In the genomic region with DNA sequence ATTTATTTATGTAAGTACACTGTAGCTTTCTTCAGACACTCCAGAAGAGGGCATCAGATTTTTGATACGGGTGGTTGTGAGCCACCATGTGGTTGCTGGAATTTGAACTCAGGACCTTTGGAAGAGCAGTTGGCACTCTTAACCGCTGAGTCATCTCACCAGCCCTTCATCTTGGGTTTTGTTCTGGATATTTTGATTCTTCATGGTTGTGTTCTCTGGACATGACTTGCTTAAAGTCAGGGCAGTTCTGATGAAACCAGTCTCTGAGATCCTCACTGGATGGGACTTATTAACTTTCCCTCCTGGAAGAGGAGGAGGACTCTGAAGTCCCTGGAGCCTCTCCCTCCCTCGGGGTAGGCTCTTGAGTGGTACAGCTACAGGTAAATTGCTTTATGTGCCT, we compare ENCODE assay signal across 24 mouse cellular contexts. TPM values are rescaled to one million over a fixed set of nuclear protein-coding genes. Genes with fewer than 3 reads are reported as not detected.
DNase-seq lines count a peak whose midpoint lies in the region; ATAC-seq and TF ChIP-seq lines count a peak whose summit lies in the region.
"Had no signal": no experiment of that assay in that cellular context is flagged by ENCODE, and none has a peak within 500 bp of the region (broad histone marks: within the 10 kb centered on the region; RNA-seq: fewer than 3 reads in every experiment).

No protein-coding gene starts in this region.

- H3K27ac ChIP-seq in kidney, postnatal 0 days = no peak overlapping the region
- H3K27ac ChIP-seq: embryonic facial prominence, embryonic 15.5 days; forebrain, embryonic 10.5 days; heart, adult 2 months; hindbrain, embryonic 10.5 days; hindbrain, embryonic 14.5 days had no signal

- no peak overlapping the region for H3K4me3 ChIP-seq in kidney, postnatal 0 days (replicated peaks; ENCODE audit: low read depth, low read length)
- H3K4me3 ChIP-seq: embryonic facial prominence, embryonic 15.5 days; erythroblast, embryonic 14.5 days; forebrain, embryonic 10.5 days; heart, adult 2 months; heart, embryonic 12.5 days; hindbrain, embryonic 10.5 days had no signal

- no peaks in the 10 kb centered on the region for H3K36me3 ChIP-seq in kidney, postnatal 0 days (ENCODE audit: insufficient read depth, low read length)
- H3K36me3 ChIP-seq: embryonic facial prominence, embryonic 15.5 days; heart, embryonic 12.5 days had no signal

- H3K27me3 ChIP-seq in kidney, postnatal 0 days (ENCODE audit: insufficient read depth, low read length) = no peaks in the 10 kb centered on the region
- H3K27me3 ChIP-seq: embryonic facial prominence, embryonic 15.5 days; heart, embryonic 12.5 days had no signal

- peak; percentile 68; the same call in 1 of the 2 replicates for ATAC-seq in kidney, postnatal 0 days (replicated peaks; ENCODE audit: low FRiP score, low read depth)
- ATAC-seq: forebrain, embryonic 14.5 days had no signal

- peak; percentile 54 for DNase-seq in kidney, adult 11 months
- DNase-seq in kidney, postnatal 4 days = no peak
- no peak for DNase-seq in kidney, postnatal 0 days (ENCODE audit: low spot score)
- no peak for DNase-seq in kidney, adult 18-20 months
- DNase-seq in 3134 (ENCODE audit: extremely low read depth, insufficient read length, low spot score) (peak; percentile 51), adipocyte (ENCODE audit: low spot score) (peak; percentile 56)
- DNase-seq in gastrocnemius, postnatal 25 days = no peak
- DNase-seq: adrenal gland, postnatal 10 days; cerebellum, adult 11 months; cerebellum, adult 8-10 months; cerebellum, postnatal 14 days; embryo, embryonic 11 days; heart, adult 2 months had no signal

- H3K4me2 ChIP-seq in kidney, postnatal 0 days (ENCODE audit: low read length) = no peak overlapping the region
- H3K4me2 ChIP-seq: embryonic facial prominence, embryonic 15.5 days; heart, embryonic 12.5 days; hindbrain, embryonic 14.5 days had no signal

- 0 out of 2 replicates have a peak, but pooled peaks cover 8% of the 10 kb centered on the region for H3K4me1 ChIP-seq in kidney, postnatal 0 days (replicated peaks; ENCODE audit: insufficient read depth, low read length)
- H3K4me1 ChIP-seq: hindbrain, embryonic 10.5 days had no signal

- no peak for TF ChIP-seq CTCF in kidney, postnatal 0 days (IDR thresholded peaks at IDR 0.05; ENCODE audit: low read depth)

- WGBS in kidney, postnatal 0 days = 83% methylated on average over 3 of the region's 3 CpGs

- H3K9me3 ChIP-seq in kidney, postnatal 0 days (replicated peaks; ENCODE audit: low read length) = no peaks in the 10 kb centered on the region
- H3K9me3 ChIP-seq: embryonic facial prominence, embryonic 15.5 days; forebrain, embryonic 10.5 days; heart, embryonic 12.5 days; hindbrain, embryonic 10.5 days had no signal

- H3K9ac ChIP-seq in kidney, postnatal 0 days (ENCODE audit: low read depth, low read length) = no peak overlapping the region
- H3K9ac ChIP-seq: embryonic facial prominence, embryonic 15.5 days; heart, embryonic 12.5 days; hindbrain, embryonic 14.5 days had no signal

RNA-seq across cellular contexts. Expression of a gene that starts 10.2 kb away (rescaled TPM):
- 18.1 and 18.6 TPM in 2 replicates for polyA plus RNA-seq in kidney, postnatal 0 days (2015; fragmentation: Nextera tagmentation; extraction: Ambion mirVana)
- 10 to 100 TPM; 15.1 to 15.5 TPM for total RNA-seq in gastrocnemius, postnatal 25 days (2021)

RNA-seq across cellular contexts. Expression of a gene that starts 19.8 kb away (rescaled TPM):
- polyA plus RNA-seq in kidney, postnatal 0 days (2015; fragmentation: Nextera tagmentation; extraction: Ambion mirVana) = 54.6 and 63.2 TPM in 2 replicates
- total RNA-seq in gastrocnemius, postnatal 25 days (2021) = 10 to 100 TPM; 31.6 to 40.1 TPM

RNA-seq across cellular contexts. Expression of a gene that starts 56.1 kb away (rescaled TPM):
- 0.26 and 0.32 TPM in 2 replicates for polyA plus RNA-seq in kidney, postnatal 0 days (2015; fragmentation: Nextera tagmentation; extraction: Ambion mirVana)
- 1 to 10 TPM; 1.3 to 1.4 TPM for total RNA-seq in gastrocnemius, postnatal 25 days (2021)
- total RNA-seq: common myeloid progenitor, adult 5-6 weeks; ES-E14 had no signal
- polyA plus RNA-seq: embryonic facial prominence, embryonic 11.5 days; embryonic facial prominence, embryonic 15.5 days; erythroblast, embryonic 14.5 days; forebrain, embryonic 10.5 days; forebrain, embryonic 14.5 days; heart, embryonic 12.5 days; heart, embryonic 16.5 days had no signal

Comparison
In these comparisons a context has a peak if more than half of its experiments do, and no peak if none do; other contexts are left out.
1. DNase-seq: peak in kidney, adult 11 months (single experiment), 3134 (single experiment) and adipocyte (single experiment); none in kidney, postnatal 4 days (0 of 2), kidney, postnatal 0 days (single experiment), kidney, adult 18-20 months (single experiment) and gastrocnemius, postnatal 25 days (single experiment).